Mouse (Mus musculus): ENCODE results near the gene Mum1.

The Mum1 gene

GRCm38 (mm10) chr10:80250573-80250972, 24.3 kb downstream of the Mum1 start:
- no peak for DNase-seq (ENCODE audit: low read depth, low spot score)

GRCm38 (mm10) chr10:80252011-80252410, 25.8 kb downstream of the Mum1 start:
- DNase-seq (ENCODE audit: low read depth, low spot score): no peak

GRCm38 (mm10) chr10:80252493-80253274, 26.4 kb downstream of the Mum1 start:
- DNase-seq (ENCODE audit: low read depth, low spot score): no peak

GRCm38 (mm10) chr10:80253551-80253950, 27.3 kb downstream of the Mum1 start:
- no peak for DNase-seq (ENCODE audit: low read depth, low spot score)

- DNase-seq (ENCODE audit: low read depth, low spot score): no peak
Measured at GRCm38 (mm10) chr10:80254331-80255297, 28.4 kb downstream of the Mum1 start.

GRCm38 (mm10) chr10:80255881-80256535, 29.8 kb downstream of the Mum1 start:
- DNase-seq (ENCODE audit: low read depth, low spot score): no peak

- no peak for DNase-seq (ENCODE audit: low read depth, low spot score)
Measured at GRCm38 (mm10) chr10:80257936-80258335, 31.7 kb downstream of the Mum1 start.

GRCm38 (mm10) chr10:80258752-80259462, 32.7 kb downstream of the Mum1 start:
- DNase-seq (ENCODE audit: low read depth, low spot score): no peak

- DNase-seq (ENCODE audit: low read depth, low spot score): no peak
Measured at GRCm38 (mm10) chr10:80259463-80259805, 33.2 kb downstream of the Mum1 start.

GRCm38 (mm10) chr10:80259861-80260641, 33.8 kb downstream of the Mum1 start:
- no peak for DNase-seq (ENCODE audit: low read depth, low spot score)

- peak; percentile 98 for DNase-seq (ENCODE audit: low read depth, low spot score)
Measured at GRCm38 (mm10) chr10:80260642-80261584, 34.7 kb downstream of the Mum1 start, which contains the start of the genes Gamt and Dazap1. Gene Gamt (minus strand): TSS chr10:80261012. Gene Dazap1 (plus strand): TSS chr10:80261486.

- DNase-seq (ENCODE audit: low read depth, low spot score): peak; percentile 95
Measured at GRCm38 (mm10) chr10:80261585-80261968, 35.3 kb downstream of the Mum1 start.

- DNase-seq (ENCODE audit: low read depth, low spot score): no peak
Measured at GRCm38 (mm10) chr10:80262169-80262568, 35.9 kb downstream of the Mum1 start.

- no peak for DNase-seq (ENCODE audit: low read depth, low spot score)
Measured at GRCm38 (mm10) chr10:80262776-80263365, 36.6 kb downstream of the Mum1 start.

GRCm38 (mm10) chr10:80264341-80265148, 38.3 kb downstream of the Mum1 start:
- peak; percentile 99 for DNase-seq (ENCODE audit: low read depth, low spot score)

GRCm38 (mm10) chr10:80265149-80265486, 38.9 kb downstream of the Mum1 start:
- no peak for DNase-seq (ENCODE audit: low read depth, low spot score)

GRCm38 (mm10) chr10:80270099-80270498, 43.9 kb downstream of the Mum1 start:
- no peak for DNase-seq (ENCODE audit: low read depth, low spot score)

GRCm38 (mm10) chr10:80270734-80271181, 44.5 kb downstream of the Mum1 start:
- DNase-seq (ENCODE audit: low read depth, low spot score): no peak

Data from ZHBTc4 (cell line).